Mouse (Mus musculus) ES-E14 (cell line): ENCODE data around the gene Retreg3. TPM values are rescaled to one million over a fixed set of nuclear protein-coding genes. Genes with fewer than 3 reads are reported as not detected.

Source experiments
- DNase-seq: peaks from one replicate; pipeline ENCODE4 v3.0.0-alpha.2; 2013; ENCODE audit warnings: low read depth, low spot score
- H3K27ac ChIP-seq: 2 replicates; pipeline ENCODE4 v1.5.1; 2012; ENCODE audit warnings: low read depth, mild to moderate bottlenecking, low read length, moderate library complexity, mixed read lengths; ENCODE audit not compliant: poor library complexity, insufficient read depth, severe bottlenecking
- H3K36me3 ChIP-seq: 2 replicates; pipeline ENCODE4 v1.6.1; 2012; ENCODE audit warnings: mild to moderate bottlenecking, low read length, moderate library complexity, mixed read lengths; ENCODE audit not compliant: control insufficient read depth, poor library complexity, insufficient read depth, severe bottlenecking
- H3K4me1 ChIP-seq, 2 experiments: fragments of 150-350 bp in 1 of 2; sonication (generic) in 1 of 2; 2 replicates each; pipeline ENCODE4 v1.6.1; 2012; ENCODE audit warnings: low read length in 2 of 2, mild to moderate bottlenecking in 1 of 2, mixed read lengths in 1 of 2; ENCODE audit not compliant: control insufficient read depth in 2 of 2, insufficient read depth in 2 of 2, poor library complexity in 1 of 2
- H3K4me3 ChIP-seq, 2 experiments: fragments of 150-350 bp in 1 of 2; sonication (generic) in 1 of 2; 2 replicates each; pipeline ENCODE4 v1.5.1; 2012; ENCODE audit warnings: low read length in 2 of 2, low read depth in 1 of 2, mild to moderate bottlenecking in 1 of 2, mixed read lengths in 1 of 2; ENCODE audit not compliant: insufficient read depth in 1 of 2, poor library complexity in 1 of 2, severe bottlenecking in 1 of 2
- H3K9ac ChIP-seq: 2 replicates; pipeline ENCODE4 v1.6.1; 2012; ENCODE audit warnings: low read depth, mild to moderate bottlenecking, low read length, mixed read lengths; ENCODE audit not compliant: poor library complexity, insufficient read depth, severe bottlenecking
- H3K9me3 ChIP-seq: fragments of 150-350 bp; sonication (generic); 2 replicates; pipeline ENCODE4 v1.6.1; 2012; ENCODE audit warnings: low read depth, mild to moderate bottlenecking, low read length; ENCODE audit not compliant: control insufficient read depth, insufficient read depth
- CHD2 ChIP-seq: IDR thresholded peaks from 2 replicates; pipeline ENCODE4 v1.6.1; 2014; ENCODE audit warnings: mild to moderate bottlenecking, low read depth, low read length, inconsistent platforms
- HCFC1 ChIP-seq: IDR thresholded peaks from 2 replicates; pipeline ENCODE4 v1.6.1; 2012; ENCODE audit warnings: low read length, inconsistent platforms, borderline replicate concordance; ENCODE audit not compliant: insufficient read depth
- MAFK ChIP-seq: IDR thresholded peaks from 2 replicates; pipeline ENCODE4 v1.6.1; 2014; ENCODE audit warnings: mild to moderate bottlenecking, low read depth, low read length, inconsistent platforms; ENCODE audit not compliant: insufficient read depth
- ZC3H11A ChIP-seq: IDR thresholded peaks from 2 replicates; pipeline ENCODE4 v1.6.1; 2012; ENCODE audit warnings: low read depth, mild to moderate bottlenecking, inconsistent platforms, low read length, borderline replicate concordance
- ZNF384 ChIP-seq: IDR thresholded peaks from 2 replicates; pipeline ENCODE4 v1.6.1; 2012; ENCODE audit warnings: low read depth, low read length, inconsistent platforms
- in situ Hi-C, 2 experiments: fragments of 600-800 bp; cut with MboI; formaldehyde crosslinking; loops; one replicate each; pipeline ENCODE4 v1.15.1; 2025; ENCODE audit warnings: low sequenced_read_pairs in 2 of 2, inconsistent platforms in 1 of 2; ENCODE audit not compliant: unreplicated experiment in 2 of 2
- total RNA-seq: library from RNA; depleted of rRNA; stranded (reverse); fragments of 300-350 nt; gene quantifications from 2 replicates; pipeline ENCODE4 v1.2.3, GENCODE M21; 2012

Retreg3 gene
- total RNA-seq, 1 experiment: 60.4 TPM

DNA sequence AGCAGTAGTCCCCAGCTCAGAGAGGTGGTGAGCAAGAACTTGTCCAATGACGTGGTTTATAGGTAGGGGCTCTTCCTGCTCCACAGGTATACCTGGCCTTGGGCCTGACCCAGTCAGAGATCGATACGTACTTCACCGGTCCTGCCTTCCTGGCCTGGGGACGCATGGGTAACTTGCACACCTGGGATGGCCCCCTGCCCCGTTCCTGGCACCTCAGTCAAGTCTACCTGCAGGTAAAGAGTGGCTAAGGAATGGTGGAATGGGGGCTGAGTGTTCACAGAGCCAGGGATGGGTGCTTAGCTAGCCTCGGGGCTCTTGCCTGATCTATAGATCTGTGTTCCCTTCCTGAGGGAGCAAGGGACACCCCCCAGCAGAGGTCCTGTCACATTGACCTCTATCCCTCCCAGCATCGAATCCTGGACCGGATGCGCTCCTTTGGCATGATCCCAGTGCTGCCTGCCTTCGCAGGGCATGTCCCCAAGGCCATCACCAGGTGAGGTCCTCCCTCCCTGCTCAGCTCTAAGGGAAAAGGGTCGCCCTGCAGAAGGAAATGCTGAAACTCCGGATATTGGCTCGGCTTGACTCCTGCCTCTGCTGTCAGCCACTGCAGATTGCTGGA lies 47.8 kb downstream of the Retreg3 start:
- in situ Hi-C loops: no loop called here
- Histone ChIP-seq H3K36me3 (no peaks in the 10 kb centered on the region), H3K9me3 (no peaks in the 10 kb centered on the region), H3K9ac (no peak overlapping the region), H3K4me3 (no peak overlapping the region), H3K27ac (no peak overlapping the region), H3K4me1 (peaks cover 2 to 4% of the 10 kb centered on the region in 2 experiments; a peak in 1 of 4 replicates)
- no peak for DNase-seq
- TF ChIP-seq ZNF384 (no peak), ZC3H11A (no peak), CHD2 (no peak), HCFC1 (no peak), MAFK (no peak)

DNA sequence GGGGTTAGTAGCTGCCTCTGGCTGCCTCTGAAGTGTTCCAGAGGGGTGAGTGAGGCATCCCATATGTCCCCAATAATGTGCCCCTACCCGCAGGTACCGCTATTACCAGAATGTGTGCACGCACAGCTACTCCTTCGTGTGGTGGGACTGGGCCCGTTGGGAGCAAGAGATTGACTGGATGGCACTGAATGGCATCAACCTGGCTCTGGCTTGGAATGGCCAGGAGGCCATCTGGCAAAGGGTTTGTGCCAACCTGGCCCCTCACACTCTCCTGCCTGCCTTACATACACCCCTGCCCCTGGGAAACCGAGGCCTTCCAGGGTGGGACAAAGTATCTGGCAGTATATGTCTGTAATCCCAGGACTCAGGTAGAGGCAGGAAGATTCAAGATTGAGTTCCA lies 48.7 kb downstream of the Retreg3 start:
- Histone ChIP-seq H3K36me3 (no peaks in the 10 kb centered on the region), H3K4me3 (no peak overlapping the region), H3K4me1 (peaks cover 2 to 7% of the 10 kb centered on the region in 2 experiments; a peak in 1 of 4 replicates), H3K9ac (no peak overlapping the region), H3K27ac (no peak overlapping the region), H3K9me3 (no peaks in the 10 kb centered on the region)
- no peak for TF ChIP-seq MAFK
- TF ChIP-seq ZNF384: no peak
- no peak for TF ChIP-seq ZC3H11A
- no peak for TF ChIP-seq HCFC1
- no peak for TF ChIP-seq CHD2
- no peak for DNase-seq
- in situ Hi-C loops: no loop called here

DNA sequence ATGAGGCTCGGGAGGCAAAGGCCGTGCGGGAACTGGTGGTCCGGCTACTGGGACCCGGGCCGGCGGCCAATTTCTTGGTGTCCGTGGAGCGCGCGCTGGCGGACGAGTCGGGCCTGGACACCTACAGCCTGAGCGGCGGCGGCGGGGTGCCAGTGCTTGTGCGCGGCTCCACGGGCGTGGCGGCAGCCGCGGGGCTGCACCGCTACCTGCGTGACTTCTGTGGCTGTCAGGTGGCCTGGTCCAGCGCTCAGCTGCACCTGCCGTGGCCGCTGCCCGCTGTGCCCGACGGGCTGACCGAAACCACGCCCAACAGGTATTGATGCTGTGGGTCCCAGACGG lies 49.5 kb downstream of the Retreg3 start:
- no peak for DNase-seq
- TF ChIP-seq MAFK (no peak), HCFC1 (no peak), CHD2 (no peak), ZNF384 (no peak), ZC3H11A (no peak)
- Histone ChIP-seq H3K9me3 (no peaks in the 10 kb centered on the region), H3K27ac (no peak overlapping the region), H3K36me3 (no peaks in the 10 kb centered on the region), H3K4me3 (peak overlapping the region; percentile 91 to 94), H3K4me1 (peaks cover 2 to 7% of the 10 kb centered on the region in 2 experiments; a peak in 1 of 4 replicates), H3K9ac (peak overlapping the region; percentile 72)
- in situ Hi-C loops: no loop called here

DNA sequence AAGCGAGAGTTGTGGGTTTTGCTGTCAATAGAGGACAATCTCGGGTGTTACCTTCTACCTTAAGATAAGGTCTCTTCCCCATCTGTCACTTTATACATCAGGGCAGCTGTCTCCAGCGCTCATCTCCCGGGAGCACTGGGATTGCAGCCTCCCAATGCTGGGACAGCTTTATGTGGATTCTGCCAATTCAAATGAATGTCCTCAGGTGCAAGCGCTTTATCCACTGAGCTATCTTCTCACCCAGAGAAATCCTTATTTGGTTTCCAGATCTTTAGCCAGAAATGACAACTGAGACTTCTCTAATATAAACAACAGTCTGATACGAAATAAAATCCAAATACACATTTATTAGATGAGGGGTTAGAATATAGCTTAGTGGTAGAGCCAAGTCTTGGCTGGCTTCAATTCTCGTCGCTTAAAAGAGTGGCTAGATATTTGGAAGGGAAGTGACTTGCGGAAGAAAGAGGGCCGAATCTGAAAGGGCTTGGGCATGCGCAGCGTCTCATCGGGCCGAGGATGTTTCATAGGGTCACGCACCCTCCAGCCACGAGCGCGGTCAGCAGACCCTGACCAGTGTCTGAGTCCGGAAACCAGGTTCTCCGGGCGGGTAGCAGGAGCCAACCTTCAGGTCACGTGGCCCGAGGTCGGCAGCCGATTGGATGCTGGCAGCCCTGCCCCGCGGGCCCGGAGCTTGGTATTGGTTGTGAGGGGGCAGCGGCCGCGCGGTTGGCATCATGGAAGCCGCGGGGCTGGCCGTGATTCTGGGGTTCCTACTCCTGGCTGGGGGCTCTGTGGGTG lies 50.1 kb downstream of the Retreg3 start, which contains the start of gene Naglu:
Gene Naglu (plus strand): TSS at position 622 of the 798 bp plus-strand sequence.
- no peak within 1 kb of the TSS for H3K27ac ChIP-seq
- H3K9ac ChIP-seq: peak within 1 kb of the TSS; percentile 72
- peaks cover 2 to 7% of the 10 kb centered on the region in 2 experiments; a peak in 2 of 4 replicates for H3K4me1 ChIP-seq
- in situ Hi-C loops: loop anchor here in 1 of 2 experiments (10.0 kb wide), 1 partner anchor 85 kb away; no protein-coding TSS in a partner anchor
- TF ChIP-seq CHD2 (no peak), MAFK (no peak), ZNF384 (no peak), HCFC1 (no peak), ZC3H11A (no peak)
- H3K9me3 ChIP-seq: no peaks in the 10 kb centered on the region
- peak; percentile 60 for DNase-seq
- H3K36me3 ChIP-seq: no peaks in the 10 kb centered on the region
- H3K4me3 ChIP-seq: peak within 1 kb of the TSS; percentile 91 to 94
